Mouse (Mus musculus): ENCODE data around the gene Htr3a. TPM values are rescaled to one million over a fixed set of nuclear protein-coding genes. Genes with fewer than 3 reads are reported as not detected.

Gene Htr3a
- polyA plus RNA-seq, 1 experiment from 2014 or later, result 1.3 TPM

Other genes with a start within 250 kb of the Htr3a start
- 2.5 and 2.9 TPM in 2 replicates for gene Zbtb16, start 74.9 kb downstream of the Htr3a start, polyA plus RNA-seq (2016; fragmentation: Nextera tagmentation; extraction: Ambion mirVana)
- gene Htr3b, start 53.9 kb upstream of the Htr3a start, polyA plus RNA-seq (2016; fragmentation: Nextera tagmentation; extraction: Ambion mirVana), result not detected in 2 replicates
- 45.2 and 47.6 TPM in 2 replicates for gene Usp28, start 74.3 kb upstream of the Htr3a start, polyA plus RNA-seq (2016; fragmentation: Nextera tagmentation; extraction: Ambion mirVana)
- 58.2 and 59.8 TPM in 2 replicates for gene Zw10, start 144.5 kb upstream of the Htr3a start, polyA plus RNA-seq (2016; fragmentation: Nextera tagmentation; extraction: Ambion mirVana)
- not detected in 2 replicates for gene Tmprss5, start 170.2 kb upstream of the Htr3a start, polyA plus RNA-seq (2016; fragmentation: Nextera tagmentation; extraction: Ambion mirVana)

Measured in limb, embryonic 12.5 days (tissue).